Mouse (Mus musculus) cerebellum, postnatal 36 days (tissue): Measurements from ENCODE around the gene Slit1.

Experiments
- DNase-seq, 2 experiments: peaks; one replicate each; pipeline ENCODE4 v3.0.0; 2021 to 2022; ENCODE audit warnings: mixed read lengths in 2 of 2

Gene Slit1

DNA sequence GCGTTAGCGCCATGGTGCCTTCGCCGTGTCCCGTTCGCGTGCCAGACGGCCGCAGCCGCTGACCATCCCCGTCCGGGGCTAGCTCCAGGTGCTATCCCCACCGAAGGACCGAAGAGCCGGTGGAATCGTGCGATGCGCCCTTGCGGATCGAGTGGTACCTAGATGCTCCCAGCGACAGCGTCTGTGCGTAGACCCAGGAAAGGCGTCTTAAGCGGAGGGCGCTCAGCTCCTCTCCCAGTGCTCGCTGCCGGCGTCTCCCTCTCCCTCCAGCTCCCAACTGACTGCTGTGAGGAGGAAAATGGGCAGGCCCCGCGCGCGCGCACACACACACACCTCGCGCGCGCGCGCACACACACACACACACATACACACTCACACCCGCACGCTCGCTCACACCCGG is at the start of gene Slit1:
Gene Slit1, minus strand, starts transcription at position 270 of the 400 bp plus-strand sequence.
- DNase-seq, result no peak

DNA sequence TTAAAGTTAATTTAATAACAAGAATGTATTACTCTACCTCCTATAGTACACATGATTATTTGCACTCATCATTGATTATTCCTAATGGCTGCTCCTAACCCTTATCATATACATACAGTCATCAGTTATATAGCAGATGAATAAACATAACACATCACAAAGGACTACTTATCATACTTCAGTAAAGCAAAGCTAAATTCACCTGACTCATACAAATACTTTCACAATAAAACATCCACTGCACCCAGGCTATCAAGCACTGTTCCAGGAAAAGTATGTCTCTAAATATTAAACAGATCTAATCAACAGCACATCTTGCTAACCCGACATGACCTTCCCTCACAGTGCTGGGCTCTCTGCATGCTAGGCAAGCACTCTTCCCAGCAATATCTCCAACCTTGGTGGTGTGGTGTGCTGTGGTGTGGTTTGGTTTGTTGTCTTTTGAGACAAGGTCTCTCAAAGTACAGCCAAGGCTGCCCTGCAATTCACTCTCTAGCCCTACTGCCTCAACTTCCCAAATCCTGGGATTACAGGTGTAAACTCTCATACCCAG is 49.5 kb upstream of the Slit1 start:
- DNase-seq, result no peak

DNA sequence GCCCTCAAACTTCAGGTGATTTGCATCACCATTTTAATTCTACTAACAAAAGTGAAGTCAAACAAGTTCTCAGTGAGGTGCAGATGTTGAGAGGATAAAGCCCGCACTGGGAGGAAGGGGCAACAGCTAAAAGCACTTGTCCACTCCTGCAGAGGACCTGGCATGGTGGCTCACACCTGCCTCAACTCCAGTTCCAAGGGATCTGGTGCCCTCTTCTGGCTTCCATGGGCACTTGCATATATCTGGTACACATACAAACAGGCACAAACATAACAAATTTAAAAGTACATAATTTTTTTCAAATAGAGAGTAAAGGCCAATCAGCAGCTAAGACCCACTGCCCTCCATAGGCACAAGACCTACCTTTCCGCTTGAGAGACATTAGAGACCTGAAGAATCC is 47.9 kb upstream of the Slit1 start:
- no peak for DNase-seq

DNA sequence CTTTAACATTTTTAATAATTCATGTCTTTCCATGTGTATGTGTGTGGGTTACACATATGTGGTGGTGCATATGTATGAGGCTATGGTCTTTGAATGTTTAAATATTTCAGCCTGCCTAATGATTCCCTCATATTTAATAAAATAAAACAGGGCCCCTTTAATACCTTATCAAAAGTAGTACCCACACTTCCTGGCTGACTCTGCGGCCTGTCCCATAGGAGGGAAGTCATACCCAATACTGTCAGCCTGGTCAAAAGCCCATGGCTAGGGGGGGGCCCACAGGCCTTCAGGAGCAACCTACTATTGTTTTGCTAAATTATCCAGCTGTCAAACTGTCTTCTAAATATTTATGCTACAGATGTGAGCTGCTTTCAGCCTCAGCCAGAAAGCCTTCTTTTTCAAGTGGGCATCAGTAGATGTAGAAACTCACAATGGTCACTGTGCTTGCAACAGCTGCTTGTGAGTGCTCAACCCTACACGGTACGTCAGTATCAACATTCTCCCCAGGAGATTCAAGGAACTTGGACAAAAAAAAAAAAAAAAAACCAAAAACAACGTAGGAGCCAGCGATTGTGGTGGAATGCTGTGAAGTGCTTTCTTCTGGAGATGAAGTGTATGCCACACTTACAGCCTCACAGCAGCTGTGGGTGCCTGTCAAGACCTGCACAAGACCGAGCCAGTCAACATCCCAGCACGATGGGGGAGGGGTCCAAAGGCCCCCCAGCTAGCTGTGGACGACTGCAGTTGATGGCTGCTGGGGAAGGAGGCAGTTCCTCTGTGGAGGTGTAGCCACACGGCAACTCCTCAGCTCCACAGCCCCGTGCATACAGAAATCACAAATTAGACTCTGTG is 45.9 kb upstream of the Slit1 start:
- DNase-seq, result no peak

DNA sequence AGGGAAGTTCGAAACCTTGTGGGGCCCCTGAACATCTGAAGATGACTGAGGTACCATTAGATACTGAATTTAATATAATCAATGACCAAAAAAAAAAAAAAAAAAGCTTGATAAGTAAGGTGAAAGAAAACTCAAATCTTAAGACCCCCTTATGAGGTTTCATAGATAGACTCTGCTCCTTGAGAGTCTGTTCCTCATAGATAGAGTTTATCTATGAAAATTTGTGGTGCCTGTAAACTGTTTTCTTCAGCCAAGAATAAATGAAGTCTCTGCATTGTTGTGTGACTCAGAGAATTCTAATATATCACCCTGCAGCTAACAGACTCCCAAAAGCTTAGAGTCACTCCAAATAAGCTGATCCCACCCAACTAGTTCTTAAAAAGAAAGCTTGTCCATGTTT is 43.4 kb upstream of the Slit1 start:
- DNase-seq, result no peak

DNA sequence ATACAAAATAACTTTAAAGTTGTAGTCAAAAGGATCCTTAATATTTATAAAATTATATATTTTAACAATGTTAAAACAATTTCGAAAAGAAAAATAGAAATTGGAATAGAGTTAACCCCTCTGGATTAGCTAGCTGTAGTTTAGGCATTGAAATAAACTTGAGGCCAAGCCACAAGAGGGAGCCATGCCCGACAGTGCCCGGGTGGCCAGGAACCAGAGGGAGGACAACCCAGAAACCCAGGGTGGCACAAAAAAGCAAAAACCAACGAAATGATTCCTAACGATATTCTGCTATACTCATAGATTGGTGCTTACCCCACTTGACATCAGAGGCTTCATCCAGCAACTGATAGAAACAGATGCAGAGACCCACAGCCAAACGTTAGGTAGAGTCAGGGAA is 34.0 kb upstream of the Slit1 start:
- peak in 1 of 2 experiments; percentile 21 for DNase-seq

DNA sequence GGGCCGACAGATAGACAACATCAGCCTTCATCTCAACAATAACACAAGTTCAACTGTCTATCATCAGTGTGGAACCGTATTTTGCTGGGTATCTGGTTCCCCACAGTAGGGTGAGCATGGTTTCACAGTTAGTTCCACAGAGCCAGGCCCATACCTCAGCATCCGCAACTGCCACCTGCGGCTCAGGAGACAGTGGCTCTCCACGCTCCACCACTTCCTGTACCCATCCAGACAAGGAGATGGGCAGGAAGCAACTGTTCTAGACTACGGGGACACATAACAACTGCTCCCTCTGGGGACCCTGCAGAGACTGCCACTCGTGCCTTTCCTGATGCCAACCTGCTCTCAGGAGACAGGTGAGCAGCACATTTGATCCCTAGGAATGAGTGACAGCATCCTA is 25.2 kb upstream of the Slit1 start:
- DNase-seq, result no peak

DNA sequence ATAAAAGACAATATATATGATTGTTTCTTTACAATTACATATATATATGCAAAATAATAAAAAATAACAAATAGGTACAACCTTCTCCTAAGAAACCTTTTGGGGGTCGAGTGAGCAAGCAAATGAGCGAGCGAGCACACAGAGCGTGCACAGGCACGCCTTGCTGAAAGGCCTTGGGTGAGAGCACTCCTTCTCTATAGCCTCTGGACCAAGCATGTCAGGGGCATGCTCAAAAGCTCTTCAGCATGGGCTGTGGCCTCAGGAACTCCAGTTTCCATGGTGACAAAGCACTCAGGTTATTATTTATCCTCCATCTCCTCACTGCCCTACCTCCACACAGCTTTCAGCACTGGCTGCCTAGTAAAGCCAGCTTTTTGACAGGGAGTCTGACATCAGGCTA is 23.2 kb upstream of the Slit1 start:
- DNase-seq, result no peak

DNA sequence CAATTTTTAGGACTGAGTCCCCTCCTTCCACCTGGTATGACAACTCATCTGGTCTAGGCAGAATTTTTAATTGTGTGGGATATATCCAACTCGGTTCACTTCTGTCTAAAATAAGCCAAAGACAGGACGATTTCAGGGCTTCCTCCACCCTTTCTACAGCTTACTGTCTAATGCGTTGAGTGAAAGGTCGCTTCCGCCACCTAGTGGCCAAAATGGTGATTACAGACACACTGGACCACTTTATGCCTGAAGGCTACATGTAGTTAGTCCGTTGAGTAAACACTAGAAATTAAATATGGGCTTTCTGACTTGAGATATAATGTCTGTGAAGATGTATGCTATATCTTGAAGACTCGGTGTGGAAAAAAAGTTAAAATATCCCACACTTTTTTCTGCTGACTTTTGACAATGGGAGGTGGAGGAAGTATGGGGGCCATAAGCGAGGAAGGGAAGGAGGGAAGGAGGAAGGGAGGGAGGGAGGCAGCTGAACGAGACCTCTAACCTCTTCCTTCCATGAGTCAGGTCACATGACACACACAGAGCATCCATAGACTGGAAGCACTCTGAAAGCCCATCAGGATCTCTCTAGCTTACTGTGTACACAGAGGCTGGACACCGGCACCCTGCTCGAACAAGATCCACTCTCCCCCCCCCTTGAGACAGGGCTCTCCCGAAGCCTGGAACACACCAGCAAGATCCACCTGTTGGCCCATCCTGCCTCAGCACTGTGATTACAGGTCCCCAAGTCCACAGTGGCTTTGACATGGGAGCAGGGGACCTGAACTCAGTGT is 20.6 kb upstream of the Slit1 start:
- DNase-seq, result peak; percentile 82 to 91

DNA sequence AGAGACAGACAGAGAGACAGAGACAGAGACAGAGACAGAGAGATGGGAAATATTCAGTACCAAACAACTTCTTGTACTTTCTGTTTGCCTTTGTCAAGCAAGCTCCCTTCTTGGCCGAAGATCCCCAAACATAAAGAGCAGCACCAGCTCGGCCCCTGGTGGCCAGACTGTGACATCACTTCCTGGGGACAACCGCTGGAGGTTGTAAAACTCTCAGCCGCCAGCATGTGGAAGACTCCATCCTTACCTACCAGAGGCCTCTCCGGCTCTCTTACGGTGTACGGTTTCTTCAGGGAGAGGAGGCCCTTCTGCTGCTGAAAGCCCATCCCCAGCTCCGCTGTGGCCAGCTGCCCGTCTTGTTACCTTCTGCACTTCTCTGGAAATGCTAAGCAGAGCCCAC is 18.1 kb upstream of the Slit1 start:
- DNase-seq, result no peak

DNA sequence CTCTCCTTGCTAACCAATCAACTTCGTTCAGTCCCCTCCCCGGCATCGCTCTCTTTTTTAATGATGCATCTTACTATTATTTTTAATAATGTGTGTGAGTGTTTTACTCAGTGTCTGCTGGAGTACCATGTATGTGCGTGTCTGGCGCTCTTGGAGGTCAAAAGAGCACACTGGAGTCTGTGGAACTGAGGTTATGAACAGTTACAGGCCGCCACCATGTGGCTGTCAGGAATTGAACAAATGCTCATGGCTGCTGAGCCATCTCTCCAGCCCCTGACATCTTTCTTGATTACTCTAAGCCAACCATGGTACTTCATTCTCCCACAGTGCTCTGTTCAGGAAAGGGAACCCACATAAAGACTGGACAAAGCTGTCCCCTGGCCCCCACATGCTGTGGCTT is 16.3 kb upstream of the Slit1 start:
- no peak for DNase-seq

DNA sequence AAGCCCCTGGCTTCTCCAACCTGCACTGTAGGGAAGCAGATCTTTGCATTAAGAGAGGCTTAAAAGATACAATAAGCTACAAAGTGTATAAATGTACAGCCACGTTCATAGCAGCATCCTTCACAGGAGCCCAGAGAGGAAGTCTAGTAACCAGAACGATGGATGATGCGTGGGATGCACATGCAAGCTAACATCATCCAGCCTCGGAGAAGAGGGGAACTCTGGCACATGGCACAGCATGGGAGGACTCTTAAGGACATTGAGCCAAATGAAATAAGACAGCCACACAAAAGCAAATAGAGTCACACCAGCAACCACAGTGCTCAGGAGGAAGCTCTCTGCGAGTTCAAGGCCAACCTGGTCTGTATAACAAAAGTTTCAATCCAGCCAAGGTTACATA is 15.8 kb upstream of the Slit1 start:
- no peak for DNase-seq

DNA sequence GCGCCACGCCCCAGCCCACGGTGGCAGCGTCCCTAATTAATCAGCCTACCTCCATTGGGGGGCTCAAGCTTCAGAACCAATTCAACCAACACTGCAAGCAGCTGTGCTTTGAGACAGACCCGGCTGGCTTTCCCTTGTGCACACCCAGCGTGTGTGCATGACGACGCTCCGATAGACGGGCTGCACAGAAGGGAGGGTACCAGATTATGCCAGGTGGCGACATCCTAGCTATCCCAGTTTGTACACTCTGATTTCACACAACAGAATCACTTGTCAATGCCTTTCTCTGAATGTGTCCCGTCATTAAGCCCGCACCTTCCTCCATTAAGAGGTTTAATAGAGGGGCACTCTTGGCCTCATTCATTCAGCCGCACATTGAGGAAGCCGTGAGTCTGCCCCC is 11.3 kb upstream of the Slit1 start:
- no peak for DNase-seq

DNA sequence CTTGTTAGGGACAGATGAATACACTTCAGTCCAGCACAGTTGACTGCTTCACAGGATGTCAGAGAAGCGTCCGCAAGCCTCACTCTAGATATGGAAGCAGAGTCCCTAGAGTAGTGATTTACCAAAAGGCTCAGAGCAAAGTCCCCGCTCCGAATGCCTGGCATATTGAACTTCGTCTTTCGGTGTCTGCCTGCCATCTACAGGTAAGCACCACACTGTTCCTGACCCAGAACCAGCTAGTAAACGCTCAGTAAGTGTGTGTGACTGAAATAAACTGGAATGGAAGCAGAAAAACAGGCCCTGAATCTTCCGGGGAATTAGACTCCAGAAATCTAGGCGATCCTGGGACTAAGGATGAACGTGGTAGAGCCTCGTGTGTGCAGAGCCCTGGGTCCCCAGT is 8.4 kb upstream of the Slit1 start:
- DNase-seq, result no peak

DNA sequence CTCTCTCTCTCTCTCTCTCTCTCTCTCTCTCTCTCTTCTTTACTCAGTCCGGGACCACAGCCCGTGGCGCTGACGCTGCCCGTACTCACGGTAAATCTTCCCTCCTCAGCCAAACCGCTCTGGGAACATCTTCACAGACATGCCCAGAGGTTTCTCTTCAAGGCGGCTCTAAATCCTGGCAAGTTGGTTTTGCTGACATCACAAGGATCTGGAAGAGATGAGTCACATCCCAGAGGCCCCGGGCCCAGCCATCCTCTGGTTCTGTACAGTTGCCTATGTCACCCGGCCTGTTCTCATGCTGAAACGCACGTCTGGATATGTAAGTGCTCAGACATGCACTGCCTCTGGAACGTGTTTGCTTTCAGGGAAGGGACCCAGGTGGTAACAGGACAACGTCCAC is 4.0 kb upstream of the Slit1 start:
- no peak for DNase-seq

DNA sequence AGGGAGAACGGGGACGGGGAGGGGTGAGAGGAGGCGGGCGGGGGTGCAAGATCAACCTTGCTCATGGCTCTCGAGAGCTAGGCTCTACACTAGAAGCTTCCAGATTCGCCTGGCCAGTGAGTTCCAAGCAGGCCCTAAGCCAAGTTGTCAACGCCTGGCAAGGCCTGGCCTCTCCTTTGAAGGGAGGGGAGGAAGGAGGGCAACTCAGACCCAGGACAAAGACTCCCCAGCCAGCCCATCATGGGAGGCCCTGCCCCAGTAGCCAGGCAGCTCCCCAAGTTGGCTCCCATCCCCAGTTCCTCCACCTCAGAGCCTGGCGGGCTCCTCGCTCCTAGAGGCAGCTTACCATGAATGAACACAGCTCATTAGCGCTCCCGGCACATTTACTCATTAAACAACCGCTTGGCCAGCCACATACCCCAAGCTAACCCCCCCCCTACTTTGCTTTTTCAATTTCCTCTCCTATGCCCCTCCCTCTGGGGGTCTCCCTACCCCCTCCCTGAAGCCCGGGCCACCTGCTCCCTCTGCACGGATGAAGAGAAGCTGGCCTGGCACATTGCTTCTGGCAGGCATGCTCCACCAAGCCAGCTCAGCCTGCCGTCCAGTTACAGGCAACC is 2.6 kb upstream of the Slit1 start:
- DNase-seq, result peak in 1 of 2 experiments; percentile 18

DNA sequence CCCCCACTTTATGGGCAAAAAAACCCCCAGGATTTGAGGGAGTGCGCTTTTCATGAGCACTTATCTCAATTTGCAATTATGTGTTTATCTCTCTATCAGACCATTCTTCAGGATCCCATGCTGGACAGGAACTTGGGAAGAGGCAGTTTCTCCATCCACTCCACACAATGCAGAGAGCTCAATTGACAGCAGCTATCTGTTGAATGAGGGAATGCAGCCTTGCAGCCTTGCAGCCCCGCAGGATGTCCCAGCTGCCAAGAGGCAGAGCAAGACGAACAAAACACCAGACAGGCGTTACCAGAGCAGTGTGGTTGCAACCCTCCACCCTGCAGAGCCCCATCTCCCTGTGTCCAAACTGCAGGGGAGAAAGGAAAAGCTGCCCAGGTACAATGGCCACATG is 4.6 kb downstream of the Slit1 start:
- no peak for DNase-seq

DNA sequence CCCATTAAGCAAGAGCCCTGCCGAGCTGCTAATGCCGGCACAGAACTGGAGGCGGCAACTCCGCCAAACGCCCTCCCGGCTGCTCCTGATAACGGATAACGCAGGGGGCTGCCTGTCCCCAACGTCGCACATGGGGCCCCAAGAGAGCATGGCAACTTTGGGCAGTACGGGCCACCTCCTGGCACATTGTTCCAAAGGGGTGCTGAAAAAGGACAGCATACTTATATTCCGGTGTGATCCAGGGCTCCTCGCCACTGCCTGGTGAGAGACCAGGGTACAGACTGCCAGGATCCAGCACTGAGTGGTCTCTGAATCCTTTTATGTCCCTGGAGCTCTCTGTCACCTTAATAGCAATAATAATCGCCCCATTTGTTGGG is 5.0 kb downstream of the Slit1 start:
- no peak for DNase-seq

DNA sequence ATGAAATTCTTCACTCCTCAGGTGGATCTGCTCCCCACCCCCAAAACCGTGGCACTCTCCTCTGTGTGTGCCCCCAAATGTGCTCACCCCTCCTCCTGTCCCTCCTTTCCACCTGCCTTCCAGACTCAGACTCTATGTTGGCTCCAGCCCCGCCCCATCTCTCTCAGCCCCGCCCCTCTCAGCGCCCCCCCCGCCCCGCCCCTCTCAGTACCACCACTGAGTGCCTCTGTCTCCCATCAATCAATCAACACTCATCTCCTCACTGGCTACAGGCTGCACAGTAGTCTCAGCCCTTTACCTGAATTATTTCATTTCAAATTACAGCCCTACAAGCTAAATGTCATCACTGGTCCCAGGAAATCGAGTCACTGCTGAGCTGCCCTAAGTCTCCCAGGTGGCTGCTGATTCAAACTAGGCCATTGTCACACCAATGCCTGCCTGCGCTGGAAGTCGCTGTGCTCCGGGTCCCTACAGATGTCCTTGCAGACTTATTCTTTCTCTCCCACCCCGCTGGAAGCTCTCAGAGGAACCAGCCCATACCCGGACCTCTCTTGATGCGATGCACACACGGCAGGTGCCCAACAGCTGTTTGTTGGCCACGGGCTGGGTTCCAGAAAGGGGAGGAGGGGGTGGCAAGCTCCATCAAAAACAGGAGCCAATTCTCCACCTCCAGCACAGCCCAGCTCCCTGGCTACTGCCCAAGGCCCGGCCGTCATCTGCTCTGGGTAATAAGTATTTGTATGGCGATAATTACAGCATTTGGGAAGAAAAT is 5.6 kb downstream of the Slit1 start:
- DNase-seq, result no peak

DNA sequence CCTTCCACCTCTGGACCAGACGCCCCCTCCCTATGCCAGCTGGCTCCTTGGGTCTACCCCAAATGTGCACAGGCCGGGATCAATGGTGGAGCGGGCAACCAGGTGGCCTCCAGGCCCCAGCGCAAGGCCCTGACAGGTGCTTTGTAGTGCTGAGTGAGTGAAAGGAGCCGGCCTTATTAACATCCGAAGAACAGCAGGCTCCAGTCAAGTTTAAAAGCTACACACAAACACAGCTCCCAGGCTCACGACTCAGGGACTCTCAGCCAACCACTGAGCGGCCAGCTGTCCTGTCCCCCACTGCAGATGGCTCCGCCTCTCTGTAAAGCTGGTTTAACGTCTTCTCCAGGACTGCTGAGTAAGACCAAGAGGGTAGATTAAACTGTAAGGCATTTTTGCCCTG is 8.8 kb downstream of the Slit1 start:
- DNase-seq, result no peak

DNA sequence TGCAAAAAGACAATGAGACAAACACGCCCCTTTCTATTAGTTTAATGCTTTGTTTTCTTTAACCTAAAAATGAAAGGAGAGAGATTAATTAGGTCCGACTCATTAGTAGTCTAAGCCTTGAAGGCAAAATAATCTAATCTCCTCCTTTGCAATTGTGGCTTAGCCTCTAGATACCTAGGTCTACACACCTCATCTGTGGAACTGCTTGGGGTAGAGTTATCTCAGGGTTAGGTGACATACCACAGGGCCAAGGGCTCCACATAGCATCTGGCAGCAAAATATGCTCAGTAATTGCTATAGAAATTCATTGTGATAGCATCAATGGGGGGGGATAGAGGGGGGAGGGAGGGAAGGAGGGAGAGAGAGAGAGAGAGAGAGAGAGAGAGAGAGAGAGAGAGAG is 18.0 kb downstream of the Slit1 start:
- DNase-seq, result no peak

DNA sequence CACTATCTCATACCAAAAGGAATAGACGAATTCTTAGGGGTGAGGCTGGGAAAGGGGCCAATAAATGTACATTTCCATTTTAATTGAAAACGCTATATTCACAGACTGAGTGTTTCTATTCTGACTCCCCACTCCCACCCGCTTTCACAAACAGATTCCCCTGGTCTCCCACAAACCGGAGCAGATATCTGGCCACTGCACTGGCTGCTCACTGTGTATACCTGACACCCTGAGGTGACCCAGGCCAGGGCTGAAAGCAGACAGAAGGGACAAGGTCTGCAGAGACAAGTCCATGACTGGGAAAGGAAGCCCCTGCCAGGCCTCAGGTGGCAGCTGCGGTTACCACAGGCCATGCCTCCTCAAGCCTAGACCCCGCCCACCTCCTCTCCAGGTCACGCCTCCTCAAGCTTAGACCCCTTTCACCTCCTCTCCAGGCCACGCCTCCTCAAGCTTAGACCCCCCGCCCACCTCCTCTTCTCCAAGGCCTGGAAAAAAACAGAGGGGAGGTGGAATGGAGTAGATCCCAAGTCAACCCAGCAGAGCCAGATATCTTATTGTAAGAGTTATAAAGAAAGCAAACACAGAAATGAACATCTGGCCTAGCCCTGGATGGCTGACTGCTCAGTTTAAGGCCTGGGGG is 18.5 kb downstream of the Slit1 start:
- no peak for DNase-seq
